Mouse (Mus musculus) thymus, adult 2 months (tissue): ENCODE measurements around the gene Maml2. TPM values are rescaled to one million over a fixed set of nuclear protein-coding genes. Genes with fewer than 3 reads are reported as not detected.

ENCODE experiments used
- DNase-seq: peaks from one replicate; pipeline ENCODE4 v3.0.0; 2021
- H3K27ac ChIP-seq: fragments of 200-500 bp; 2 replicates; pipeline ENCODE4 v1.5.1; 2012; ENCODE audit warnings: low read length, control low read depth; ENCODE audit not compliant: control insufficient read depth, insufficient read depth
- H3K27me3 ChIP-seq: fragments of 200-500 bp; 2 replicates; pipeline ENCODE4 v1.6.1; 2012; ENCODE audit warnings: mild to moderate bottlenecking, low read length, moderate library complexity, mixed read lengths; ENCODE audit not compliant: control insufficient read depth, insufficient read depth
- H3K36me3 ChIP-seq: fragments of 200-500 bp; 2 replicates; pipeline ENCODE4 v1.6.1; 2012; ENCODE audit warnings: mild to moderate bottlenecking, low read length, moderate library complexity; ENCODE audit not compliant: control insufficient read depth, insufficient read depth
- H3K4me1 ChIP-seq: fragments of 200-500 bp; replicated peaks from 2 replicates; pipeline ENCODE4 v1.6.1; 2012; ENCODE audit warnings: low read length; ENCODE audit not compliant: control insufficient read depth, insufficient read depth
- H3K4me3 ChIP-seq: fragments of 200-500 bp; 2 replicates; pipeline ENCODE4 v1.5.1; 2012; ENCODE audit warnings: mild to moderate bottlenecking, low read length, control low read depth, moderate library complexity; ENCODE audit not compliant: control insufficient read depth, insufficient read depth
- CTCF ChIP-seq: fragments of 200-500 bp; IDR thresholded peaks from 2 replicates; pipeline ENCODE4 v1.5.1; 2012; ENCODE audit warnings: mild to moderate bottlenecking, control low read depth, low read length, moderate library complexity, borderline replicate concordance; ENCODE audit not compliant: control insufficient read depth, poor library complexity, insufficient read depth; ENCODE audit errors: extremely low read depth
- POLR2A ChIP-seq: fragments of 200-500 bp; IDR thresholded peaks from 2 replicates; pipeline ENCODE4 v1.6.1; 2012; ENCODE audit warnings: mild to moderate bottlenecking, low read length, control low read depth, moderate library complexity; ENCODE audit not compliant: control insufficient read depth, poor library complexity, insufficient read depth; ENCODE audit errors: extremely low read depth
- WGBS: fragments of 180-500 bp; shearing (Covaris S2); methylation state at CpG from one replicate; pipeline ENCODE4 v1.1.7; 2018; 5-methylcytosine and 5-hydroxymethylcytosine counted together
- polyA plus RNA-seq: library from polyadenylated mRNA; depleted of rRNA; stranded (reverse); fragments of >200 nt; gene quantifications from 2 replicates; pipeline ENCODE4 v1.2.3, GENCODE M21; 2012

Gene Maml2
- polyA plus RNA-seq, 1 experiment: 12.9 TPM

DNA sequence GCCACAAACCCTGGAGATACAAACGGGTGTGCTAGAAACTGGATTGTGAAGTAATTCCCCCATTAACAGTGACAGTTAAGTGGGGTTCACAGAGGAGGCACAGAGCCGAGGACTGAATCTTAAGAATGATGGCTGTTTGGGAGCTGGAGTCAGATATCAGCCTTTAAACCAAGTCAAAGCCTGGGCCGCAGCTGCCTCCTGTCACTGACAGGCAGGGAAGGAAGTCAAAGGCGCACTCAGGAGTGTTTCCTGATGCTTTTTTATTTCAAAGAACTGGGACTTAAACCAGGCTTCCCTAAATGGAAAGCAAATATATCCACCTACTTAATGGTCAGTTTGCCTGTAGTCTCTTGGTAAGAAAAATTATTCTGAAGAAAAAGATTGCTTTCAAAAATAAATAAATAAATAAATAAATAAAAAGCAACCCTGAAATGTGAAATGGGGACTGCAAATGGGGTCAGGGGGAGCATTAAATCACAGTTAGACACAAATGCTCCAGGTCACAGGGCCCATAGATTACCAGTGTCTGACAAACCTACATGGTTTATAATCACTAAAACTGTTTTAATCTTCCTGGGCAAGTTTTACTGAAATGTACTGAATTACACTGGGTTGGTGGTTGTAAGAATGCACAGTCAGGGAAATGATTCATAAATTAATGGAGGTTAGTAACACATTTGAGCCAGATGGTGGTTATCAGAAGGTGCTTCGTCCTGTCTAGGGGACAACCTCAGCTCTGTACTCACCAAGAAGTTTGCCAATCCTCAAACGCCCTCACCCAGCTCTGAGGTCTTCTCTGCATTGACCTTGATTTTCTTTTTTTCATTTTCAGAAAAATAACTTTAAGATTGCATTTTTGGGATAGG is 209.4 kb downstream of the Maml2 start:
- TF ChIP-seq POLR2A: no peak
- TF ChIP-seq CTCF: no peak
- peaks cover 4% of the 10 kb centered on the region for H3K4me1 ChIP-seq
- no peak for DNase-seq
- 87% methylated on average over 6 of the region's 6 CpGs for WGBS
- no peak overlapping the region for H3K27ac ChIP-seq
- no peaks in the 10 kb centered on the region for H3K36me3 ChIP-seq
- no peaks in the 10 kb centered on the region for H3K27me3 ChIP-seq
- no peak overlapping the region for H3K4me3 ChIP-seq

GRCm38 (mm10) chr9:13507822-13508188 is 210.0 kb downstream of the Maml2 start:
- no peak overlapping the region for H3K27ac ChIP-seq
- DNase-seq: no peak

GRCm38 (mm10) chr9:13509751-13510150 is 212.0 kb downstream of the Maml2 start:
- no peak overlapping the region for H3K27ac ChIP-seq
- peaks cover 4% of the 10 kb centered on the region for H3K4me1 ChIP-seq
- no peaks in the 10 kb centered on the region for H3K27me3 ChIP-seq
- H3K36me3 ChIP-seq: no peaks in the 10 kb centered on the region
- TF ChIP-seq CTCF (no peak), POLR2A (no peak)
- H3K4me3 ChIP-seq: no peak overlapping the region
- 45% methylated on average over 6 of the region's 6 CpGs for WGBS
- DNase-seq: no peak

More at GRCm38 (mm10) chr9:13507822-13508188, 210.0 kb downstream of the Maml2 start:
- H3K27me3 ChIP-seq: no peaks in the 10 kb centered on the region
- TF ChIP-seq POLR2A: no peak
- TF ChIP-seq CTCF: no peak
- H3K36me3 ChIP-seq: no peaks in the 10 kb centered on the region
- peaks cover 4% of the 10 kb centered on the region for H3K4me1 ChIP-seq
- WGBS: 97% methylated on average over 9 of the region's 9 CpGs
- no peak overlapping the region for H3K4me3 ChIP-seq

GRCm38 (mm10) chr9:13510621-13511369 is 213.0 kb downstream of the Maml2 start:
- no peaks in the 10 kb centered on the region for H3K36me3 ChIP-seq
- no peak overlapping the region for H3K4me3 ChIP-seq
- no peak for DNase-seq
- 55% methylated on average over 5 of the region's 5 CpGs for WGBS
- TF ChIP-seq CTCF (no peak), POLR2A (no peak)
- no peak overlapping the region for H3K27ac ChIP-seq
- no peaks in the 10 kb centered on the region for H3K27me3 ChIP-seq
- H3K4me1 ChIP-seq: peaks cover 4% of the 10 kb centered on the region

- WGBS: 92% methylated on average over 5 of the region's 5 CpGs
- TF ChIP-seq CTCF (no peak), POLR2A (no peak)
- no peak overlapping the region for H3K27ac ChIP-seq
- no peak overlapping the region for H3K4me3 ChIP-seq
- DNase-seq: no peak
- peaks cover 4% of the 10 kb centered on the region for H3K4me1 ChIP-seq
- no peaks in the 10 kb centered on the region for H3K36me3 ChIP-seq
- H3K27me3 ChIP-seq: no peaks in the 10 kb centered on the region
Measured at GRCm38 (mm10) chr9:13513135-13513534, 215.4 kb downstream of the Maml2 start.

DNA sequence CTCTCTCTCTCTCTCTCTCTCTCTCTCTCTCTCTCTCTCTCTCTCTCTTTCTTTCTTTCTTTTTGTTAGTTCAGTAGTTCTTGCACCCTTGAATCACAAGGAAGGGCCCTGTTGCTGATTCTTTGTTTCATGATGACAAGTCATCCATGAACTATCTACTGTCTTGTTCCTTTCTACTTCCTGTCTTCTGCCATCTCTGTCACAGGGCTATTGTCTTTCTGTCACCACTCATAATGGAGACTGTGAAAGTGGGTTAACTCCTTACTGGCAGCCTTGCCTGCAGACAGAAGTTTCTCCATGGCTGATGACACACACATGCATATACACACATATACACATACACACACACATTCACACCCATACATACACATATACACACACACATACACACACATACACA is 216.7 kb downstream of the Maml2 start:
- Histone ChIP-seq H3K27ac (no peak overlapping the region), H3K27me3 (no peaks in the 10 kb centered on the region), H3K4me1 (peaks cover 6% of the 10 kb centered on the region), H3K36me3 (no peaks in the 10 kb centered on the region), H3K4me3 (no peak overlapping the region)
- DNase-seq: no peak
- TF ChIP-seq CTCF (no peak), POLR2A (no peak)
